In the genomic region with DNA sequence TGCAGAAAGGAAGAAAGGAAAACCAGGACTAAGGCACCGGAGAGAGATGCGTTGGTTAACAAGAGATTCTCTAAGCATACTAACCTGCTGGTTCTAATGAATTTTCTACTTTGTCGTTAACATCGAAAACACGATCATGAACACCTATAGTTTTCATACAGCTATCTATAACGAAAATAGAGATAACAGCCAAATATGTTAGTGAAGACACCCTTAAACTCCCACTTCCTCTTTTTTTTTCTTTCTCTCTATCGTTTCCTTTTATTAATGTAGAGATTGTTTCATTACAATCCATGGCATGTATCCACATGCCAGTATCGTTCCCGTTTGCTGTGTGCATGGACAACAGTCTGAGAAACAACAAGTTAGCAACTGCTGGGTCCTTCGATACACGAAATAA, we compare ENCODE assay signal across 20 mouse cellular contexts.
"Had no signal": no experiment of that assay in that cellular context is flagged by ENCODE, and none has a peak within 500 bp of the region (broad histone marks: within the 10 kb centered on the region; RNA-seq: fewer than 3 reads in every experiment).

No protein-coding gene starts in this region.

- H3K4me1 ChIP-seq: megakaryocyte, embryonic 14.5 days had no signal

- H3K27me3 ChIP-seq: megakaryocyte, embryonic 14.5 days; midbrain, embryonic 12.5 days; neural tube, embryonic 13.5 days; neural tube, embryonic 15.5 days had no signal

- H3K36me3 ChIP-seq: midbrain, embryonic 10.5 days; midbrain, embryonic 12.5 days; neural tube, embryonic 13.5 days; neural tube, embryonic 15.5 days had no signal

- H3K9ac ChIP-seq: lung, embryonic 14.5 days; midbrain, embryonic 12.5 days; neural tube, embryonic 13.5 days; neural tube, embryonic 15.5 days had no signal

- H3K9me3 ChIP-seq: midbrain, embryonic 10.5 days; midbrain, embryonic 12.5 days; neural tube, embryonic 13.5 days; neural tube, embryonic 15.5 days had no signal

- H3K4me3 ChIP-seq: megakaryocyte, embryonic 14.5 days; midbrain, embryonic 10.5 days; midbrain, embryonic 12.5 days; myocyte; neural tube, embryonic 13.5 days; neural tube, embryonic 15.5 days had no signal

- ATAC-seq: midbrain, embryonic 16.5 days had no signal

- H3K27ac ChIP-seq: midbrain, embryonic 10.5 days; midbrain, embryonic 12.5 days; neural tube, embryonic 13.5 days; neural tube, embryonic 15.5 days had no signal

- DNase-seq: lung, adult 18-20 months; lung, embryonic 14.5 days; lung, postnatal 10 days; lung, postnatal 4 days; midbrain, embryonic 14.5 days; retina, postnatal 1 day; right cerebral cortex, adult 18-20 months; right cerebral cortex, postnatal 25 days; right cerebral cortex, postnatal 4 days; spleen, adult 18-20 months; thymus, adult 18-20 months; thymus, postnatal 14 days; thymus, postnatal 36 days had no signal
